15 mouse cellular contexts compared by ENCODE assay signal in the genomic region with DNA sequence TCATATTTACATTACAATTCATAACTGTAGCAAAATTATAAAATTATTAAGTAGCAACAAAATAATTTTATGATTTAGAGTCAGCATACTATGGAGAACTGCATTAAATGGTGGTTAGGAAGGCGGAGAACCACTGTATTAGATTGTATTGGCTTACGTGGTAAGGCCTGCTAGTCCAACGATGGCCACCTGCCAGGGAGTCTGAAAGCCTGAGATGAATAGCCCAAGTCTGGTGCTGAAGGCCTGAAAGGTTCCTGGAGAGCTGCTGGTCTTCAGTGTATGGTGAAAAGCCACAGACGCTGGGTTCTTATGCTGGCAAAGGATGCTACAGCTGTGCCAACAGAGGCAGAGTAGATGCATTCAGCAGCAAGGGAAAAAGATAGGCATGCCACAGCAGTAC.
"Had no signal": no experiment of that assay in that cellular context is flagged by ENCODE, and none has a peak within 500 bp of the region (broad histone marks: within the 10 kb centered on the region; RNA-seq: fewer than 3 reads in every experiment).

No protein-coding gene starts in this region.

- H3K4me1 ChIP-seq: neural tube, embryonic 15.5 days; stomach, embryonic 15.5 days had no signal

- H3K27me3 ChIP-seq: neural tube, embryonic 15.5 days; stomach, embryonic 15.5 days had no signal

- H3K36me3 ChIP-seq: neural tube, embryonic 15.5 days; stomach, embryonic 15.5 days had no signal

- H3K4me2 ChIP-seq: neural tube, embryonic 15.5 days; stomach, embryonic 15.5 days had no signal

- H3K9ac ChIP-seq: neural tube, embryonic 15.5 days; stomach, embryonic 15.5 days had no signal

- H3K9me3 ChIP-seq: neural tube, embryonic 15.5 days; stomach, embryonic 15.5 days had no signal

- DNase-seq: retina, postnatal 1 day; right cerebral cortex, adult 18-20 months; right cerebral cortex, postnatal 14 days; right cerebral cortex, postnatal 25 days; right cerebral cortex, postnatal 4 days; spleen, adult 18-20 months; thymus, adult 18-20 months; thymus, adult 2 months; thymus, postnatal 14 days; thymus, postnatal 25 days; thymus, postnatal 36 days; thymus, postnatal 4 days had no signal

- H3K4me3 ChIP-seq: neural tube, embryonic 15.5 days; stomach, embryonic 15.5 days had no signal

- H3K27ac ChIP-seq: neural tube, embryonic 15.5 days; stomach, embryonic 15.5 days; stomach, postnatal 0 days had no signal
